Mouse (Mus musculus): ENCODE results near the gene Negr1. TPM values are rescaled to one million over a fixed set of nuclear protein-coding genes. Genes with fewer than 3 reads are reported as not detected.

Negr1 gene
- total RNA-seq, 1 experiment from 2014 or later: not detected

DNA sequence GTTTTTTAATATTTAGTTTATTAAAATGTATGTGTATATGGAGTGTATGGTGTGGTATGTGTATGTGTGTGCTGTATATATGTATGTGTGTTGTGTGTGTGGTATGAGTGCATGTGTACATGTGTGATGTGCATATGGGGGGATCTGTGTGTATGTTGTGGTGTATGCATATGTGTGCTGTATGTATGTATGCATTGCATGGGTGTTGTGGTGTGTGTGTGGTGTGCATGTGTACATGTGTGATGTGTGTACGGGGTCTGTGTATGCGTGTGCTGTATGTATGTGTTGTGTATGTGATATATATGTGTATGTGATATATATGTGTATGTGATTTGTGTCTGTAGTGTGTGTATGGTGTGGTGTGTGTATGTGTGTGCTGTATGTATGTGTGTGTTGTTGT is 640.1 kb downstream of the Negr1 start:
- no peak for ATAC-seq (replicated peaks in 1 of 2; ENCODE audit: insufficient read depth in 1 of 2, low FRiP score in 2 of 2, low TSS enrichment in 1 of 2, low read depth in 1 of 2, poor library complexity in 2 of 2, severe bottlenecking in 2 of 2)

DNA sequence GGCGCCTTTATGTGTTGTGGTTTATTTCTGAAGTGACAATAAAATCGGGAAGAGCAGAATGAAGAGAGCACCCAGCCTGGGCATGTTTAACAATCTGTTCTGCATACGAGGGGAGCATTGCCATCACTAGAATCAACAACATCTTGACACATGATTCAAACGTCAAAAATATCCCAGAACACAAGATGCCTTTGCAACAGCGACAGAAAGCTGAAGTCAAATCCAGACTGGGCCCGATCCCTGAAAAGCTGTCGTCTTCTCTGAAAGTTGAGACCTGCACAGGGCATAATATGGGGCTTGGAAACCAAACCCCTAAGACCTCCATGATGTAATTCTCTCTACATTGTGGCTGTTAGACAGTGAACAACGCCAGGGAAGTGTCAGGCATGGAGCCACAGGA is 642.0 kb downstream of the Negr1 start:
- no peak for ATAC-seq (replicated peaks in 1 of 2; ENCODE audit: insufficient read depth in 1 of 2, low FRiP score in 2 of 2, low TSS enrichment in 1 of 2, low read depth in 1 of 2, poor library complexity in 2 of 2, severe bottlenecking in 2 of 2)

DNA sequence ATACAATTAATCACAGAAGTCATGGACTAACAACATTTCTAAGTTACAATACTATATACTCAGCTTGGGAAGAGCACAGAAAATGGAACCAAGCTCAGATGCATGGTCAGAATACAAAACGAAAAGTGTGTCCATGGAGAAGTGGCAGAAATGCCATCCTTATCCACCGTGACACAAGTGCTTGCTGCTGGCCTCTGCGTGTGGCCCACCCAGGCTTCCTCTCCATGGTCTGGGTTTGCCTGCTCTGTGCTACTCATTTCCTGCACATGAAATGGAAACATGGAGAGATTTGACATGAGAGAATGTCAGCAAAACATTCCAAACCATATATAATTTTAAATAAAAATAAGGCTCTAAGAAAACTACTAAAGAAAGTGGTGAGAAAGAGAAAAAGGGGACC is 645.2 kb downstream of the Negr1 start:
- ATAC-seq (replicated peaks in 1 of 2; ENCODE audit: insufficient read depth in 1 of 2, low FRiP score in 2 of 2, low TSS enrichment in 1 of 2, low read depth in 1 of 2, poor library complexity in 2 of 2, severe bottlenecking in 2 of 2): no peak

DNA sequence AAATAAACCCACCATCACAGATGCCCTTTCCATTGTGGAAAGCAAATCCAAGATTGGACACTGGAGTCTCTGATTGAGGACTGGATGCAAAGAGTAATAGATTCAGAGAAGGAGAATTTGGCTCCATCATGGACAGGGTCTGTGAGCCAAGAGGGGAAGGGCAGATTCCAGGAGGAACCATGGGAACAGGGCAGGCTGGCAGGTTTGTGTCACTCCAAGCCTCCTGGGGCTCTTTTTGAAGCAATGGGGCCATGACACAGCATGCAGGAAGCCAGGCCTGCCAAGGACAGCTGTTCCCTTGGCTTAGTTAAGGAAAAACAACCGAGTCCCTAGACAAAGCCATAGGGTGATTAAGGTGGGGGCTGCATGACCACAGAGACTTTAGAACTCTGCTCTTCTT is 647.4 kb downstream of the Negr1 start:
- no peak for ATAC-seq (replicated peaks in 1 of 2; ENCODE audit: insufficient read depth in 1 of 2, low FRiP score in 2 of 2, low TSS enrichment in 1 of 2, low read depth in 1 of 2, poor library complexity in 2 of 2, severe bottlenecking in 2 of 2)

DNA sequence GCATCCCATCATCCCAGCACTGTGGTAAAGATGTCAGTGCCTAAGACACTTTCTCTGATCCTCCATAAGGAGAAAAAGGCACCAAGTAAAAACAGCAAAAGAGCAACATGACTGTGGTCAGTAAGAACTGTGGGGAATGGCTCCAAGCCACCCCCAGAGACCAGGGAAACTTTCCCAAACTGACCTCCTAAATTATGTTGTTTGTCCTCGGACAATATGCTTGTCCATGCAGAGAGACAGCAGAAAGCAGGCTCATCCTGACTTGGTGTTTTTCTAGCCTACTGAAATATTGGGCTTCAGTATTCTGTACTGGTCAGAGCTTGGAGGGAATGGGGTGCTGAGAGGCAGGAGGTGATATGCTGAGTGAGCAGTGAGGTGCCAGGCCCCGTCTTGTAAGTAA is 647.8 kb downstream of the Negr1 start:
- no peak for ATAC-seq (replicated peaks in 1 of 2; ENCODE audit: insufficient read depth in 1 of 2, low FRiP score in 2 of 2, low TSS enrichment in 1 of 2, low read depth in 1 of 2, poor library complexity in 2 of 2, severe bottlenecking in 2 of 2)

DNA sequence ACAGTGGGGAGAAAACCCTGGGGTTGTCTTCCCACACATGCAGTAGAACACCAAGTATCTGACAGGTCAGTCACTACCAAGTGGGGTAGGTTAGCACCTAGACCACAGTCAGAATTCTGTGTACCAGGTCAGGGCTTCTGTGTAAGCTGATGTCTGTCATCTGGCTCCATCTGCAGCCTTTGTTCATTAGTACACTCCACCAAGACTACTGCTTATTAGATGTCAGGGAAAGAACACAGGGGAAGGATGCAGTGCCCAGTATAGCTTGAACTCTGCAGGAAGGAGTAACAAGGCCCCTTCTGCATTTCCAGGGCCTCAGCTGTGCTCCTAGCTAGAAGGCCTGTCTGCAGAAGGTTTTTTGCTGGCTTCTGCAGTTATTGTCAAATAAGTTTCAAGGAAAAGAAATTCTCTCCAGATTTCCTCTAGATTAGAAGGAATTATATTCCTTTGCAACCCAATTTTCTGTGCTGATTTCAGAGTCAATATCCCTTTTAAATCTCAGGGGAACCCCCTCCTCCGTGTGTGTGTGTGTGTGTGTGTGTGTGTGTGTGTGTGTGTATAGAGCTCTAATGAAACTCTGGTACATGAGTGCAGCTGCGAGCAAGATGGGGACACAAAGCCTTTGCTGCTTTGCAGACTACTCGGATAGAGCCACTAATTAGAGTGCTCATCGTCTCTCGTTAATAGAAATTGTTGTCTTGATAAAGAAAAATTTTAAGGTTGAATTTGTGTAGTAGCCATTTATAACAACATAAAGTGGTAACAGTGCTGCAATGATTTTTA is 654.5 kb downstream of the Negr1 start:
- ATAC-seq (replicated peaks in 1 of 2; ENCODE audit: insufficient read depth in 1 of 2, low FRiP score in 2 of 2, low TSS enrichment in 1 of 2, low read depth in 1 of 2, poor library complexity in 2 of 2, severe bottlenecking in 2 of 2): no peak

DNA sequence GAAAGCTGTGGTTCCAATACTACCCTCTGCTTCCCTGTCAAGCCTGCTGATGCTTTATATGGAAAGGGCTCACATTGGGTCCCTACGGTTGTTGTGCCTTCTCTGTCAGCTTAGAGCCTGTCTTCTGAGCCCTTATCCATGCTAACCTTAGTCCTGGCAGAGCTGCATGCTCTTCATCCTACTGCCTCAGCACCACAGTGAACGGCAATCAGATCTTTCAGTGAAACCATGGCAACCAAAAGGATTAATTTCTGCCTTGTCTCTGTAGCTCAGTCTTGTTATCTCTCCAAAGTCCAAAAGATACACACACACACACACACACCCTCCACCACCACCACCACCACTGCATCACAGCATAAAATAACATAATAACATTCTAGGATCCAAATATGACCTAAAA is 656.2 kb downstream of the Negr1 start:
- no peak for ATAC-seq (replicated peaks in 1 of 2; ENCODE audit: insufficient read depth in 1 of 2, low FRiP score in 2 of 2, low TSS enrichment in 1 of 2, low read depth in 1 of 2, poor library complexity in 2 of 2, severe bottlenecking in 2 of 2)

DNA sequence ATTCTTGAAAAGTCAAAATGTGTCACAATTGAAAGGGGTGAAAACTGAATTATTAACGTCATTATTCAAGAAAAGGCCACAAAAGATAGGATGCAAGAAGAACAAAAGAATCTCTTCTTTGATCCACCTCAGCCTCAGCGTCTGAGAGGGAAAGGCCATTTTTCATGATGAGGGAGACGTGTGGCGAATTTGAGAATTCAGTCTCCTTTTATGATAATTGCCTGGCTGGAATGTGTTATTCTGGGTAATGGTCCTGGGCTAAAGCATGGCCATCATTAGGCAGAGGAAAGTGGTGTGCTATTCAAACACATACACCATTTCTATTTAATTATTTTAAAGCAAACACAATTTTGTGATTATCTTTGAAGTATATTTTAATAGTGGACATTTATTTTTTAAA is 663.3 kb downstream of the Negr1 start:
- ATAC-seq (replicated peaks in 1 of 2; ENCODE audit: insufficient read depth in 1 of 2, low FRiP score in 2 of 2, low TSS enrichment in 1 of 2, low read depth in 1 of 2, poor library complexity in 2 of 2, severe bottlenecking in 2 of 2): no peak

DNA sequence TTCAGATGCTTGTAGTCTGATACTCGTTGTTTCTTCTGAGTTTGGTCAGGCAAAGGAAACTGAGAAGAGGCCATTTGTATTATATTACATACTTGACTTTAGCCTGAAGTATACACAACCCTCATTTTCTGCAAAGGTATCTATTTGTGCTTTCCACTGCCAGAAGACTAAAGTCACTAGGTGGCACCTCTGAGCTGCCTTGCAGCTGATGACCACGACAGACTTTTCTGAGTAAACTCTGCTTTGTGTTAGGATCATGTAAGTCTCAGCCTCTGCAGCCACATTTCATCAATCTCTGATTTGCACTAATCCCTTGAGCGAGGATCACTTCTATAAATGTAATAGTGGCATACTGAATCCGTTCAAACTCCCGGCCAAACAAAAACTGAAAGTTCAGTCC is 671.1 kb downstream of the Negr1 start:
- peak in 1 of 2 experiments; percentile 69; a peak in 3 of 4 replicates for ATAC-seq (replicated peaks in 1 of 2; ENCODE audit: insufficient read depth in 1 of 2, low FRiP score in 2 of 2, low TSS enrichment in 1 of 2, low read depth in 1 of 2, poor library complexity in 2 of 2, severe bottlenecking in 2 of 2)

DNA sequence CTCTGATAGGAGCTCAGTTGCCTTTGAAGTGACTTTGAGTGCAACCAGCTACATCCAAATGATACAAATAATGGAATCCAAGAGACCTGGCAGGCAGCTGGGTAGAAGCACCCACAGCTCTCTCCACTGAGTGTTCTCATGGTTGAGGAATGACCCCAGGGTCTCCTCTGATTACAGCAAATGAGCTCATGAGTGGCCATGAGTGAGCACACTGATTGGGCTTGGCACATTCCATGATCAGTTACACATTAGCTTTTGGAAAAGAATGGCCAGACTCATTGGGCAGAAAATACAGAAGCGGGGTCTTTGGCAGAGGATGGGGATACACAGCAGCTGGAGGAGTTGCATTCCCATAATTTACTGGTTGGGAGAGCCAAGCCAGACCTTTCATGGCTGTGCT is 678.6 kb downstream of the Negr1 start:
- no peak for ATAC-seq (replicated peaks in 1 of 2; ENCODE audit: insufficient read depth in 1 of 2, low FRiP score in 2 of 2, low TSS enrichment in 1 of 2, low read depth in 1 of 2, poor library complexity in 2 of 2, severe bottlenecking in 2 of 2)

DNA sequence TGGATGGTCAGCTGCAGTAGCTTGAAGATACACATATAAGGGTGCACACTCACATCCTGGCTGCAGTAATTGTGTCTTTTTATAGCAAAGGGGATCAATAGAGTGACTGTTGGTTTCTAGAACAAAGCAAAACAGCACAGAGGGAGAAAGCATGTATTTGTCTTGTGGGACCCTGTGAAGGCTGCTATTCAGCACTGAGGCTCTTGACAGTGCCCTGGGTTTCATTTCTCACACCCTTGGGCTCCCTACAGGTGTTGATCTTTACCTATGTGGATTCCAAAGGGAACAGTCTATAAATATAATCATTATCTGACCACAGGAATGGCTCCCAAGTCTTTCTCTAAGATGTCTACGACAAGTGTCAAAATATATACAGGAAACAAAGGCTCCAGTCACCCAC is 693.9 kb downstream of the Negr1 start:
- ATAC-seq (replicated peaks in 1 of 2; ENCODE audit: insufficient read depth in 1 of 2, low FRiP score in 2 of 2, low TSS enrichment in 1 of 2, low read depth in 1 of 2, poor library complexity in 2 of 2, severe bottlenecking in 2 of 2): no peak

DNA sequence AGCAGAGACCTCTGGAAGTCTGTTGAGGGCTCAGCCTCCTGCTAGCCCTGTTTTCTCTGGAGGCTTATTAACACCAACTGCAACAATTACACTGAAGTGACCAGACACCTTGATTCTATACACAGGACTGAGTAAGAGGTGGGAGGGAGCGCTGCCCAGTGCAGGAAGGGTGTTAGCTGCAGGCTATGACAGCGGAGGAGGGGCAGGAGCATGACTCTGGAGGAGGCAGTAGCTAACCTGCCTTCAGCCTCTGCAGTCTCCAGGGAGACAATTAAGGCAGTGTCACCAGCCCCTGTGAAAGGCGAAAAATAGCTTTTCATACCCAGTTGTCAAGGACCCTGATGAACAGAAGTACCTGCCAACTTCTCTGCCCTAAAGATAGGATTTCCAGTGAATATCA is 694.3 kb downstream of the Negr1 start:
- ATAC-seq (replicated peaks in 1 of 2; ENCODE audit: insufficient read depth in 1 of 2, low FRiP score in 2 of 2, low TSS enrichment in 1 of 2, low read depth in 1 of 2, poor library complexity in 2 of 2, severe bottlenecking in 2 of 2): no peak

DNA sequence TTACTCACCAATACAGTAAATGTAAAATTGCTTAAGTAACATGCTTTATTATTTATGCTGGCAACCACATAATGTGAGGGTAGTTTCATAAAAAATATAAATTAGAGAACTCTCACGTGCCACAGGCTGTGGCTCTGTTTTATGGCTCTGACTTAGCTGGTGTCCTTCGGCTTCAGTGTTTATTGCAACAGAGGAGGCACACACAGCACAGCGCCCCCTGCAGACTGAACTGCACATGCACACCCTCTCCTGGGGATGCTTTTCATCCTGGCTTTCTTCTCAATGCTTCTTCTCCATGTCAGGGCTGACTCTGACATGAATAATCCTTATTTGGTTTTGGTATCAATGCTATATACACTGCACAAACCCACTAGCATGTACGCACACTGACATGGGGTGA is 707.1 kb downstream of the Negr1 start:
- no peak for ATAC-seq (replicated peaks in 1 of 2; ENCODE audit: insufficient read depth in 1 of 2, low FRiP score in 2 of 2, low TSS enrichment in 1 of 2, low read depth in 1 of 2, poor library complexity in 2 of 2, severe bottlenecking in 2 of 2)

DNA sequence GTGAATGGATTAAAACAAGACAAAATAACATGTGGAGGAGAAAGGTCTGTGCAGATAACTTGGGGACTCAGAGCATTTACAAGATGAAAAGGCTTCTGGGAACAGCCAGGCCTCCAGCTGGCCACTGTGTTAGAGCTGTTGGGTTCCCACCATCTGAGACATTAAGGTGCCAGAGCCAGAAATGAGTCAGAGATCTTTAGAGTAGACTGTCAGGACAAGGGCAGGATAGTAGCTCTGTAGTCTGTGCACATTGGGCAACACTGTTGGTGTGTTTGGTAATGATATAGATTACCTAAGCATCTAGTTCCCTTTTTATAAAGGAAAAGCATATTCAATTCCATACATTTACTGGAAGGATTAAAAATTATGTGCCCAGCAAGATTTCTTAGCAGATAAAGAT is 710.8 kb downstream of the Negr1 start:
- peak; percentile 32 to 73; a peak in 2 of 4 replicates for ATAC-seq (replicated peaks in 1 of 2; ENCODE audit: insufficient read depth in 1 of 2, low FRiP score in 2 of 2, low TSS enrichment in 1 of 2, low read depth in 1 of 2, poor library complexity in 2 of 2, severe bottlenecking in 2 of 2)

DNA sequence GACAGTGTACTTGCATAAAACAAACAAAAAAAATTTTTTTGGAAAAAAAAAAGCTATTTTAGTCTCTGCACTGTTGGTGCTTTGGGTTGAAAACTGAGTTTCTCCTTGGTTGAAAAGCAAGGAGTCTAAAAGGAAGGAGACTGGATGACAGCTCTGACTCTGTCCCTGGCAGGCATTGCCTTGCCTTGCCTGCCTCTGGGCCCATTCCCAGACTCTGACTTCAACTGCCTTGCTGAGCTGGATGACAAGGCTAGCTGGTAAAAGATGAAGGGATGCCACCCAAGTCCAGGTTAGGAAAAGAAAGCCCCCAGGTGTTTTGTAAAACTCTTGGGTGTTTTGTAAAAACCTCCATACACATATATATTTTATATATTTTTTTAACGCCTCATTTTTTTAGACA is 712.5 kb downstream of the Negr1 start:
- ATAC-seq (replicated peaks in 1 of 2; ENCODE audit: insufficient read depth in 1 of 2, low FRiP score in 2 of 2, low TSS enrichment in 1 of 2, low read depth in 1 of 2, poor library complexity in 2 of 2, severe bottlenecking in 2 of 2): no peak

DNA sequence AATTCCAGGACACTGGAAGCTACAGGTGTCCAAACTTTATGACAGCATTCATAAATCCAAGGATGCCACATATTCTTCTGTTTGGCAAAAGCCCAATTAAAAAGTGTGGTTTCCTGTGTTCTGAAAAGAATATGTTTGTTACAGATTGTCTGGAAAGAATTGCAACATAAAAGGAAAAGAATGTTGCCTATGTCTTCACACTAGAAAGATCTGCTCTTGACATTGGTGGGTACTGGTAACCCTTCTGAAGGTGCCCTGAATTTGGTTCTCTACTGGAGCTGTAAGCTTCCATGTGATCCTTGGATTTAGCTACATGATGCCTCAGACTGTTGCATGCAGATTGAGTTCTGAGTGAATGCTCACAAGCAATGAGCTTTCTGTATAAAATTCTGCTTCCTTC is 718.1 kb downstream of the Negr1 start:
- ATAC-seq (replicated peaks in 1 of 2; ENCODE audit: insufficient read depth in 1 of 2, low FRiP score in 2 of 2, low TSS enrichment in 1 of 2, low read depth in 1 of 2, poor library complexity in 2 of 2, severe bottlenecking in 2 of 2): no peak

DNA sequence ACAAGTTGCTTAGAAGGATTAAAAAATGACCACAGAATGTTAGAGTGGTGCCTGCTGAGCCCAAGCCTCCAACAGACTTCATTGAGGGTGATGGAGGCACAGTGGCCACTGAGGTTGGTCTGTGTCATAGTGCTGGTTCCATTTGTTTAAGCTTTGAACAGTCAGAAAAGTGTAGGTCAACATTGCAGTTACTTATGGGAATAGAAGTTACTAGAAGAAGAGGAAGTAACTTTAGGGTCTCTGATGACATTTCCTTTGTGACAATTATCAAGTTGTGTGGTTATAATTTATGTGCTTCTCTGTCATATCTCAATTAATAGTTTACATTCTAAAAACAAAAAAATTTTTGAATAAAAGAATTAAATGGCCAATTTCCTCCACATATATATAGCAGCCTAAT is 719.7 kb downstream of the Negr1 start:
- no peak; a peak in 1 of 4 replicates for ATAC-seq (replicated peaks in 1 of 2; ENCODE audit: insufficient read depth in 1 of 2, low FRiP score in 2 of 2, low TSS enrichment in 1 of 2, low read depth in 1 of 2, poor library complexity in 2 of 2, severe bottlenecking in 2 of 2)

DNA sequence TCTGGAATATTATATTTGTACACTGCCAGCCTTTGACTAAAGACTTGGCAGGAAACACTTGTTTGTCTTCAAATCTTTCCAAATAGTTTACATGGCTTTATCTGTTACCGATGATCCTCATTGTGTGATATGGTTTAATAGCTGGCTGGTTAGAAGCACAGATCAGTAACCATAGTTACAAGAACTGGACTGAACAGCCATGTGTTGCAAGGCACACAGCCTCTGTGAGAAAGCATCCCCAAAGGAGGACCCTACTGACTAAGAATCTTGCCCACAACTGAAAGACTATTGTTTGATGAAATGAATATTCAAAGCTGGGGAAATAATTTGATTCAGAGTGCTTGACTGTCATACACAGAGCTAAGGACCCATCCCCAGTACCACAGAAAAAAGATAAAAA is 729.7 kb downstream of the Negr1 start:
- no peak for ATAC-seq (replicated peaks in 1 of 2; ENCODE audit: insufficient read depth in 1 of 2, low FRiP score in 2 of 2, low TSS enrichment in 1 of 2, low read depth in 1 of 2, poor library complexity in 2 of 2, severe bottlenecking in 2 of 2)

DNA sequence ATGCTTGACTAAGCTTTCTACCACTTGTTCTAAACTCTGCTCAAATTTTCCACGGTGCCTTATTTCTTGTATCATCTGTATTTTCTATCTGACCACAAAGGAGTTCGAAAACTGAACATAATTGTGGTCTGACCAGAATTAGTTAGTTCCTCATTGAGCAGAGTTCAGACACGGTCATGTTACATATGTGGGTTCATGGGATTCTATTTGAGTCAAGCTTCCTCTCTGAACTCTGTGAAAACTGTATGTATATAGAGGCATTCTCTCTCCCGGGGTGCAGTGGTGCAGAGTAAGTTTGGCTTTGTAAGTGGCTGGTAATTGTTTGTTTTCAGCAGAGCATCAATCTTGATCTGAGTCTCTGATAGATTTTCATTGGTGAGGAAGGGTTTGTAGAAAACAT is 735.6 kb downstream of the Negr1 start:
- ATAC-seq (replicated peaks in 1 of 2; ENCODE audit: insufficient read depth in 1 of 2, low FRiP score in 2 of 2, low TSS enrichment in 1 of 2, low read depth in 1 of 2, poor library complexity in 2 of 2, severe bottlenecking in 2 of 2): peak; percentile 96 to 99

Data from hematopoietic stem cell, adult 5-6 weeks (primary cell).